Mouse (Mus musculus) cortical plate, adult 2 months (tissue): ENCODE data around the gene Plin5. TPM values are rescaled to one million over a fixed set of nuclear protein-coding genes. Genes with fewer than 3 reads are reported as not detected.

Experiments used
- H3K27ac ChIP-seq: fragments of 200-500 bp; 2 replicates; pipeline ENCODE4 v1.5.1; 2012; ENCODE audit warnings: low read length, control low read depth, inconsistent platforms; ENCODE audit not compliant: insufficient read depth
- H3K4me1 ChIP-seq: fragments of 200-500 bp; 2 replicates; pipeline ENCODE4 v1.6.1; 2011; ENCODE audit warnings: low read length; ENCODE audit not compliant: control insufficient read depth, insufficient read depth
- H3K4me3 ChIP-seq: fragments of 200-500 bp; 2 replicates; pipeline ENCODE4 v1.5.1; 2011; ENCODE audit warnings: mild to moderate bottlenecking, low read length, control low read depth; ENCODE audit not compliant: insufficient read depth
- CTCF ChIP-seq: fragments of 200-500 bp; IDR thresholded peaks from 2 replicates; pipeline ENCODE4 v1.5.1; 2011; ENCODE audit warnings: mild to moderate bottlenecking, control low read depth, low read length; ENCODE audit not compliant: insufficient read depth; ENCODE audit errors: extremely low read depth
- POLR2A ChIP-seq: fragments of 200-500 bp; IDR thresholded peaks from 2 replicates; pipeline ENCODE4 v1.6.1; 2011; ENCODE audit warnings: mild to moderate bottlenecking, low read length, control low read depth; ENCODE audit not compliant: insufficient read depth; ENCODE audit errors: extremely low read depth
- polyA plus RNA-seq: library from polyadenylated mRNA; depleted of rRNA; stranded (reverse); fragments of >200 nt; gene quantifications from 2 replicates; pipeline ENCODE4 v1.2.3, GENCODE M21; 2012

Plin5 gene
- polyA plus RNA-seq, 1 experiment: 0.67 TPM

DNA sequence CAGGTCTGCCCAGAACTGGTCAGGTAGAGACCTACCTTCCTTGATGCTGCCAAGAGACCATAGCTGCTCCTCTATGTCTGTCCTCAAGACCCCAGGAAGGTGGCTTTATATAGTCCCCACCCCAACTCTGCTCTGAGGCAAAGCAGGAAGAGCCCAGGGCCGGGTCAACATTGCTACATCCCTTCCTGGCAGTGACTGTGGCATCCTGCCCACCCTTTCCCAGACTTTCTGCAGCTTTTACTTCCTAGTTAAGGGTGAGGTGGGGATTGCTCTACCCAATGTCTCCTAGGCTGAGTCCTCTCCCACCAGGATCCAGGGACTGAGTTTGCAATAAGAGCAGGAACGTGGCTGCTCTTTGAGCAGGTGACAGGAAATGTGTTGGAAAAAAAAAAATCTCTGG is 4.4 kb upstream of the Plin5 start, which contains the start of gene Lrg1:
Lrg1 (minus strand) TSS at position 176 of the 400 bp plus-strand sequence.
- no peak for TF ChIP-seq POLR2A
- TF ChIP-seq CTCF: no peak
- no peaks in the 10 kb centered on the region for H3K4me1 ChIP-seq
- no peak within 1 kb of the TSS for H3K27ac ChIP-seq
- 0 out of 2 replicates have a peak within 1 kb of the TSS, but pooled peaks have one; percentile 8 for H3K4me3 ChIP-seq

DNA sequence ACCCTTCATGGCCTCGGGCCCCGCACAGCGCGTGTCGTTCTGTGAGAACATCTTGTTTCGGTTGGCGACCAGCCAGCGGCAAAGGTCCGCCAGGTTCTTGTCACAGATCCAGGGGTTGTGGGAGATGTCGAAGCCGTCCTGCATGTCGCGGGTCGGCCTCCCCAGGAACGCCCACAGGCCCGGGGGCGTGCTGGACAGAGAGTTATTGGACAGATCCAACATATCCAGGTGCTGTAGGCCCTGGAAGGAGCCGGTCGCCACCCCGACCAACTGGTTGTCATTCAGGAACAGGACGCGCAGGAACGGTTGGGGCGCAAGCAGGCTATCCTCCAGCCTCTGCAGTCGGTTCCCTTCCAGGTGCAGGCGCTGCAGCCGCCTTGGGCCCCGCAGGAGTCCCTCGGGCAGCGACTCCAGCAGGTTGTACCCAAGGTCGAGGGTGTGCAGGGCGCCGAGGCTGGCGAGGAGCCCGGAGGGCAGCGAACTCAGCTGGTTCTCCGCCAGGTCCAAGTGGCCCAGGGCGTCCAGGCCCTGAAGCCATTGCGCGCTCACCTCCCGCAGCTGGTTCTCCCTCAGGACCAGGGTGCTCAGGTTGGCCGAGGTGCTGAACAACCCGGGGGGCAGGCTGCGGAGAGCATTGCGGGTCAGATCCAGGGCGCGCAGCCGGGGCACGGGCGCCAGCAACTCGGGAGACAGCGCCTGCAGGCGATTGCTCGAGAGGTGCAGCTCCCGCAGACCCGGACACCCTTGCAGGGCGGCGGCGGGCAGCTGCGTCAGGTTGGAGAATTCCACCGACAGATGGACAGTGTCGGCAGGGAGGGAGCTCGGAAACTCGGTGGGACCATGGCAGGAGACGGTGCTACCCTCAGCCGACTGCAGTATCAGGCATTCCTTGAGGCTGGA is 2.8 kb upstream of the Plin5 start:
- 0 out of 2 replicates have a peak overlapping the region, but pooled peaks have one; percentile 8 for H3K4me3 ChIP-seq
- TF ChIP-seq POLR2A (no peak), CTCF (no peak)
- no peaks in the 10 kb centered on the region for H3K4me1 ChIP-seq
- no peak overlapping the region for H3K27ac ChIP-seq

DNA sequence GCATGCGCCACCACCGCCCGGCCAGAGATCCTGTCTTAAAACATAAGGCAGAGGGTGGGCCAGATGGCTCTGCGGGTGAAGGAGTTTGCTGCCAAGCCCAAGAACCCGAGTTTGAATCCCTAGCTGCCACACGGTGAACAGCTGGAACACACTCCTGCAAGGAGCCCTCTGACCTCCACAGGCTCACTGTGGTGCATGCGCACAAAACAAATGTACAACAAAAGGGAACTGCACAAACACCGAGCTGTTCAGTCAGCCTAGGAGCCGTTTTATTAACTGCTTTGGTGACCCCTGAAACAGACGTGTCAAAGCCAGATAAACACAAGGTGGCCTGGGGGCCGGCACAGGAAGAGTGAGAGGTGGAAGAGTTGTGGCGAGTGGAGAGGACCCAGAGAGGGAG is 2.0 kb upstream of the Plin5 start:
- Histone ChIP-seq H3K27ac (no peak overlapping the region), H3K4me1 (no peaks in the 10 kb centered on the region), H3K4me3 (no peak overlapping the region)
- TF ChIP-seq CTCF (no peak), POLR2A (no peak)

DNA sequence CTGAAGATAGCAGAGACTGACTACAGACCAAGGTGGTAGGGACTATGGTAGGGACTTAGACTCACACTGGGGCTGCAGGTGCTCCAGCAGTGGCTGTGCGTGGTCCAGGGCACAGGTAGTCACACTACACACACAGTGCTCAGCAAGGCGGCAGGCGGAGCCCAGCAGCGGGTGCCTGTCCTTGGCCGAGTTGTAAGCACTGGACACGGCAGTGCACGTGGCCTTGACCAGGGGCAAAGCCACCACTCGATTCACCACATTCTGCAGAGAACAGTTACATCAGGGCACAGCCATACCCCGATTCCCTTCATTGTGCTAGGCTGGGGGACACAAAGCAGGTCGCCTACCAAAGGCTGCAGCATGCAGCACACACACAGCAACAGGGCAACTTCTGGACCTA is 1.2 kb downstream of the Plin5 start:
- Histone ChIP-seq H3K4me3 (no peak overlapping the region), H3K4me1 (no peaks in the 10 kb centered on the region), H3K27ac (no peak overlapping the region)
- TF ChIP-seq CTCF (no peak), POLR2A (no peak)

DNA sequence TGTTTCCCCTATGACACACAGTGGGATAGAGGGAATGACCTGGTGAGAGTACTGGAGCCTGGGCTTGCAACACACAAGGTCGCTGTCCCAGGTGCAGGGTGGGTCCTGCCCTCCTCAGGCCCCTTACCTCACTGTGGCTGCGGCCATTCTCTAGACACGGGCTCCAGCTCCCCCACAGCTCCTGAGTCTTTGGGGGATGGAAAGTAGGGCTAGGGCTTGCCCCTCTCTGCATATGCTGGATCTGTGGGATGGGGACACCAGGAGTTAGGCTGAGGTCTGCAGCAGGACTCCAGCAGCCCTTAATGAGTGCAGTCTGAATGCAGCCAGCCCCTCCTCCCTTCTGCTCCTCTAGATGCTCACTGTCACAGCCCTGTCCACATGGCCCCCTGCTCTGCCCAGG is 4.7 kb downstream of the Plin5 start:
- no peak for TF ChIP-seq POLR2A
- Histone ChIP-seq H3K27ac (no peak overlapping the region), H3K4me1 (no peaks in the 10 kb centered on the region; the same call in 1 of the 2 replicates), H3K4me3 (no peak overlapping the region)

DNA sequence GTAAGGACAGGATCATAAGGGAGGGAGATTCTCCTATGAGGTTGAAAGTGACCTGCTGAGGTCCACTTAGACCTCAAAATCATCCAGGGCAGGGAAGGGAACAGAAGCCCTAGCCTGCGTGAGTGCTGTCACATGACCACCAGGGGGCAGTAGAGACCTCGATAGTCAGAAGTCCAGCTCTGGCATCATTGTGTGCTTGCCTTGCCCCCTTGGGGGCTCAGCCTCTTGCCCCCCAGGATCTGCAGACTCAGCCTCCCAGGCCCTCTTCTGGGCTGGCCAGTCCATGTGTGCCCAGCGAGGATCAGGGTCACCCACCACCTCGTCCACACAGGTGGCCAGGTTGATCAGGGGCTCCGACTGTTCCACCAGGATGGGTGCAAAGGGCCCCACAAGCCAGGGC is 5.5 kb downstream of the Plin5 start:
- no peaks in the 10 kb centered on the region; the same call in 1 of the 2 replicates for H3K4me1 ChIP-seq
- no peak overlapping the region for H3K27ac ChIP-seq
- H3K4me3 ChIP-seq: no peak overlapping the region
- peak; percentile 86 for TF ChIP-seq CTCF
- no peak for TF ChIP-seq POLR2A

DNA sequence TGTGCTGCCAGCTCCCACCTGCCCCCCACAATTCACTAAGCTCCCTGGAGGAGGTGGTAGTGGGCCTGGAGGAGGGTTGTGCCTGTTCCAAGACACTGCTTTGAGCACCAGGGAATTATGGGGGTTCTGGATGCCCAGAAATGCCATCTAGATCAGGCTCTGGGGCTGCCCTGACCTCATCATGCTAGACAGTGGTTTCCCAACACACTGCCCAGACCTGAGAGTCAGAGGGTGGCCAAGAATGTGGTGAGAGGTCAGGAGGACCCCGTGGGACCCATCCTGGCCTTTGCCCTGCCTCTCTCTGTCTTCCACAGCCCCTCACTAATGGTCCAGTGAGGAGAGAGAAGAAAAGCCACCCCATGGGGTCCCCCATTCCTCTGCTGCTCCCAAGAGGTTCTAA is 6.4 kb downstream of the Plin5 start:
- no peaks in the 10 kb centered on the region; the same call in 1 of the 2 replicates for H3K4me1 ChIP-seq
- no peak for TF ChIP-seq POLR2A
- TF ChIP-seq CTCF: no peak
- no peak overlapping the region for H3K4me3 ChIP-seq
- H3K27ac ChIP-seq: no peak overlapping the region

DNA sequence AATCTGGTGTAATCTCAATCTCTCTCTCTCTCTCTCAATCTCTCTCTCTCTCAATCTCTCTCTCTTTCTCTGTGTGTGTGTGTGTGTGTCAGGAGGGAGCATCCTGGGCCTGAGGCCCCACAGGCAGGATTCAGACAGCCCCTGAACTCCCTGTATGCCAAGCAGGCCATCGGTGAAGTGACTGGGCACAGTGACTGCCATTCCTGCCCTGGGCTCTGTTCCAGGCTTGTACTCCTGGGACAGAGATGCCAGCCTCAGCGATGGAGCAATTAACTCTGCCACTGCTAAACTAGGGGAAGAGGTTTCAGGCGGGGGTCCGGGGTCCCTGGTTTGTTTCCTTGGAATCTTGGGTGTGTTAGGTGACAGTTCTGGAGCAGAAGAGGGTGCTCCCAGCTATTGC is 6.8 kb downstream of the Plin5 start:
- TF ChIP-seq POLR2A (no peak), CTCF (no peak)
- peak overlapping the region; percentile 24; the same call in 1 of the 2 replicates for H3K27ac ChIP-seq
- no peak overlapping the region for H3K4me3 ChIP-seq
- H3K4me1 ChIP-seq: no peaks in the 10 kb centered on the region; the same call in 1 of the 2 replicates

DNA sequence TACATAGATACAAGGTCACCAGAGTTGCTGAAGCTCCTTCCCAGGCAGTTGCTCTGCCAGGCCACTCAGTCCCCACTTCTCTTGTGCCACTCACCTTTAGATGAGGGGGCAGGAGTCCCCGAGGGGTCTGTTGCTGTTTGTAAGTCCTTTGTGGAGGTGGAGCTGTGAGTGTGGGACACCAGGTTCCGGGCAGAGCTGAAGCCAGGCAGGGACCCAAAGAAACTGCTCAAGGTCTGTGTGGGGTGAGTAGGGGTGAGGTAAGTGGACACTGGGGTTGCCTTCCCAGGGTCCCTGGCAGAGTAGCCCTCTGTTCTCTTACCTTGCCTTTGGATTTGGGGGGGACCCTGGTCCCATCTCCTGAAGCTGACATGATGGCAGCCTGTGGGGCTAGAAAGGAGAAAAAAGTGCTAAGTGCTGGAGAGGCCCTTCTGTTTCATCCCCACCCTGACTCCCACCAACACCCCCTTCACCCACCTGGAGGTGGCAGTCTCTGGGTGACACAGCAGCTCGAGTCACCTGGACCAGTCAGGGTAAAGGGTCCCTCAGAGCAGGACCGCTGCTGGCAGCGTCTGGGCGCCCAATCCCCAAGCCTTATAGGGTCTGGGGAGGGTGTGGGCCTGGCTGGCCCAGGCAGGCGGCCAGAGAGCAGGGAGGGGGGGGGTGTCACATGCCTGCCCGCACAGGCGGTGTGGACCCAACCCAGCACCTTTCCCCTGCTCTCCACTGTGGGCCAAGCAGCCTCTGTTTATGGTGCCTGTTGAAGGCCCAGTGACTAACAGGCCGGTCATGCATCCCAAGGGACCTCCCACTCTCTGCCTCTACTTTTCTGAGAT is 8.0 kb downstream of the Plin5 start, which contains the start of gene Plin4:
Plin4 (minus strand) TSS at position 585 of the 833 bp plus-strand sequence.
- no peak for TF ChIP-seq CTCF
- 0 out of 2 replicates have a peak, but pooled peaks have one; percentile 25 for TF ChIP-seq POLR2A
- Histone ChIP-seq H3K27ac (peak within 1 kb of the TSS; percentile 88), H3K4me1 (no peaks in the 10 kb centered on the region; the same call in 1 of the 2 replicates), H3K4me3 (no peak within 1 kb of the TSS)
